Mouse (Mus musculus) spleen, postnatal 10 days (tissue): ENCODE results near the gene Nav2.

ENCODE experiments used
- DNase-seq, 2 experiments: peaks; one replicate each; pipeline ENCODE4 v3.0.0; 2021 to 2022; ENCODE audit warnings: low spot score in 2 of 2

The Nav2 gene

DNA sequence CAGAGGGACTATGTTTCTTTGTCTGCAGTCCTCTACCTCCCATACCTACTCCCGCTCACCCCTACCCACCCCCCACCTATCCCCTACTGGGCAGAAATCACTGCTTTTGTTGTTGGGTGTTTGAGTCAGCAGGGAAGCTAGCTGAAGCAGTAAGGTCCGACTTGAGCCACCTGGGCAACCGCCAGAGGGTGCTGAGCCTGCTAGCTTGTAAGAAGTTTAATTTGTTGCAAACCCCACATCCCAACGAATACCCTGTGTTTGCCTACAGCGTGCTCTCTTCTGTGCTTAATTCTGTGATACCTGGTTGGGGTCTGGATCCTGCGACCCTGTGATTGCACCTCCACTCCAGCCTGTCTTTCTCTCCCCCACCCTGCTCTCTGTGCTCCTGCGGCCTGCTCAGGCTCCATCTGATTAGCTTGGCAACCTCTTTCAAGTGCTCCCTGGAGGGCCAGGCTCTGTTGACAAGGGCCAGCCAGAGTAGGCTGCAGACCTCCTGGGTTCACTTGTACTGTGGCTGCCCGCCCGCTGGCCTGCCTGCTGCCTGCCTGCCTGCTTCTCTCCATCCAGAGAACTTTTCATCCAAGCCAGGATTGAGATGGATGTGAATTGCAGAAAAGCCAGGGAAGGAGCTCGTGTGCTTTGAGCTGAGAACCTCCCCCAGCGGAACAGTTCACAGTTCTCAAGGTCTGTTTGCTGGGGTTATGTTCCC lies 575.7 kb downstream of the Nav2 start:
- DNase-seq = no peak

DNA sequence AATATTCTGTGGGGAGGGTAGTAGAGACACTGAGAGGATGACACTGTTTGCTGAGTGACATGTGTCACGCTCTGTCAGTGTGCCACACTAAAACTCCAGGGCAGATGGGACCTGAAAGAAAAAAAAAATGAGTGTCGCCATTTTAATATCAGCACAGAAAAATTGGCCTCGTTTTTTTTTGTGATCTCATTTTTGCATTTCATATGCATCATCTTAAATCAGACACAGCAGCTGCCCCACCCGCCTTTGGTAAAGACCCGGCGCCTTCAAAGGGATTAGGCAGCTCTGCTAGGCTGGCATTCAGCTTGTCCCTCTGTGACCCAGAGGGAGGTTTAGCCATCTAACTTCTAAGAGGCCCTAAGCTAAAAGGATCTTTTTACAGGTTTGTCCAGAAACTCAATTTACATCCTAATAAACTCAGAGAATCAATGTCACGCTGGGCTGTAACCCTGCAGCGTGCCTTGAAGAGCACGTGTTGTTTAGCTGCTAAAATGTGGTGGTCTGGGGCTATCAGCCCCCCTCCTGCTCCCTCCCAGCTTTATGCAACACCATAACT lies 576.9 kb downstream of the Nav2 start:
- no peak for DNase-seq

DNA sequence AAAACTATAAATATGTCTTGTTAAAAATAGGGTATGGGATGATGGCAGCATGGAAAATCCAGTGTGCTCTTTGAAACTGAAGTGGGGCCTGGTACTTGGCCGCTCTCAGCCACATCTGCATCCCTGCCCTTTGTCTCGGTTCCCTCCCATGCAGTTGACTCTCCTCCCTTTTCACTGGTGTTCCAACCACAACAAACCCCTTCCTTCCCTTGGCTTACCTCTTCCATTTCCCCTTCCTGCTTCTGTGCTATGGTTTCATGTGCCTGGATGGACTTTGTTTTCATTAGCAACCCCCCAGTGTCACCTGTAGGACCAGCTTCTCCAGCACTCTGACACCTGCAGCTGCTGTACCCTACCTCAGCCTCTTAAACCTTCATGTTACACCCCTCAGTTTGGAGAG lies 578.8 kb downstream of the Nav2 start:
- no peak for DNase-seq

DNA sequence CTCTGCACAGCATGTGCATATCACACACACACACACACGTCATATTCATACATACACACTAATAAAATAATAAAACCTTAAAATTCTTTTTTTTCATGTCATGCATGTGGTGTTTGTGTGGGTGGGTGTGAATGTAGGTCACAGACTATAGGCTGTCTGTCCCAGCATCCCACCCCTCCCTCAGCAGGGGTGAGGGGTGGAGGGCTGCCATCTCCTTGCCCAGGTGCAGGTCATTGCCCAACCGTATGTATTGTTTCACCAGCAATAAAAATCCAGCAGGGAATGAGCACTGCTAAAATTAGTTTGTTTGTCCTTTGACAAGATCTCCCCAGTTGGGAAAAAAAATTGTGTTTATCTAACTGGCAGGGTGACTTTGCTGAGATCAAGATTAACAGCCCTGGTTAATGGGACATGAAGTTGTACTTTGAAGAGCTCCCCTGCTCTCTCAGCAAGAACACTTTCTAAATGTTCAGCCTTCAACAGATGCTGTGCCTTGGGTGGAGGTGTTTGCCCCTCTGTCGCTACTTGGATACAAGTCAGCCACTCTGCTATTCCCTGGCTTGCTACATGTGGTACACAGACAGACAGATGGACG lies 580.1 kb downstream of the Nav2 start:
- DNase-seq = no peak

DNA sequence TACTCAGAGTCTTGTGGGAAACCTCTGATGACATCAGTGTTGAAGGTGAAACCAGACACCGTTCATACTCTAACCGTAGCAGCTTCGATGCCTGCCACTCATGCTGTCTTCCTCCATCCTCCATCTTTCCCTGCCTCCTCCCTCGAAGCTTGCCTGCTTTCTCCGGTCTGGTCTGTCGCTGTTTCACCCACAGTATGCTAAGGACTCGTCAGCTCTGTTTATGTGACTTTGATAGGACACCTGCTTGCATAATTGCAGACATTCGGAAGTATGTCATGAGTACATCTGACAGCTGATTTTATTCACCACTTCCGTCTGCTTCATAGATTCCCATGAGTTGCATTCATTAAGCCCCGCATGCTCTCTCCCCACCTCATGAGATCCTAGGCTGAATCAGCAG lies 582.3 kb downstream of the Nav2 start:
- DNase-seq = no peak

DNA sequence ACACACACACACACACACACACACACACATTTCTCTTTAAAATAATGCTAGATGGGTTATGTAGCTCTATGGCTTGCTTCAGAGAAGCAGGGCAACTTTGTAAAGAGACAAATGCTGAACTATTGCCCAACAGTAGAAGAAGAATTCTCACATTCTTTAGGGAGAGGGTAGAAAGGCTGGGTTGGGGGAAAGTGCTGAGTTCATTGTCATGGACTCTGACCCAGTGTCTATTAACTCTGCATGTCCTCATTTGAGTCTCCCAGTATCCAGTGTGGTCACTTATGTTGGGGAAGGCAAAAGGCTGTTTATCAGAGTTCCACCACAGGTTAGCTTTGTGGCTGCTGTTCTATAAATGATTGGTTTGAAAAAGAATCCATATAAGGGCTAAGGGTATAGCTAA lies 584.1 kb downstream of the Nav2 start:
- DNase-seq = no peak

DNA sequence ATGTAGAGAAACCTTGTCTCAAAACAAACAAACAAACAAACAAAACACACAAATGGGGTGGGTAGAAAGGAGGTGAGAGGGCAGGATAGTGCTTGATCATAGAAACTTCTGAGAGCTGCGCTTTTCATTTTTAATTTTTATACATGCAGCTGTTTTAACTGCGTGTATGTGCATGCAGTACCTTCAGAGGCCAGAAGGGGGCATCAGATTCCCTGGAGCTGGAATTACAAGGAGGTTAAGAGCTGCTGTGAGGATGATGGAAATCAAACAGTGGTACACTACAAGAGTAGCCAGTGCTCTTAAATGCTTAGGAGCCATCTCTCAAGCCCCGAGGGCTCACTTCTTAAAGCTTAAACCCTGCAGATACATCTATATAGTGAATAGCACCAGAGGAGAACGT lies 584.7 kb downstream of the Nav2 start:
- DNase-seq = peak; percentile 24 to 62

DNA sequence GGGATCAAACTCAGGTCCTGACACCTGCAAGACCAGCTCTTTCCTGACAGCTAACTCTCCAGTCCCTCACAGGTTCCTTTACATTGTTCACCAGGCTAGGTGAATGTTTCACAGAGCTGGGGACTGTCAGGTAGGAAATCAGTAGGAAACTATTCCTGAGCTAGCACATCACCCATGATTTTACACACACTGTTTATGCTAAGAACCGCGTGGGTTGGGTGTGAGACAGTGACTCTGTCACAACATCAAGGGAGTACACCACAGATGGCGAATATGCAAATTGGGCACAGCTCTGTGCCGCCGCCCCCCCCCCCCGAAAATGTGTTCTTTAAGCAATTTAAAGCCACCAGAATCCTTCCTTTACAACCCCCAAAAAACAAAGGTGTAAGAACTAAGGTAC lies 586.1 kb downstream of the Nav2 start:
- no peak for DNase-seq

DNA sequence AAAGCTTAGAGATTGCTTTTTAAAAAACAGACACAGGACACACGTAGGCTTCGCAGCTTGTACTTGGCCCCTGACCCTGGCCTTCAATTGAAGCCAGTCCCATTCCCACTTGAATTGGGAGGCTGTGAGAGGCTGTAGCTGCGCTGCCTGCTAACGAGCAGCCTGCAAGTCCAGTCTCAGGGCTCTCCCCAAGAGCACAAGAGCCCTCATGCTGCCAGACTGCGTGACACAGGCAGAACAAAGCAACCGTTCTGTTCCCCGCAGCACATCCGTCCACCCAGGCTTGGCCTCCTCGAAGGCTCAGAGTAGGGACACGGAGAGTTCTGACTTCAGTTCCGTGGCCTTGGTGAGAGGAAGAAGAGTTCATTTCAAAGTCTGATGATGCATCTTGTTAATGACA lies 587.6 kb downstream of the Nav2 start:
- DNase-seq = no peak

DNA sequence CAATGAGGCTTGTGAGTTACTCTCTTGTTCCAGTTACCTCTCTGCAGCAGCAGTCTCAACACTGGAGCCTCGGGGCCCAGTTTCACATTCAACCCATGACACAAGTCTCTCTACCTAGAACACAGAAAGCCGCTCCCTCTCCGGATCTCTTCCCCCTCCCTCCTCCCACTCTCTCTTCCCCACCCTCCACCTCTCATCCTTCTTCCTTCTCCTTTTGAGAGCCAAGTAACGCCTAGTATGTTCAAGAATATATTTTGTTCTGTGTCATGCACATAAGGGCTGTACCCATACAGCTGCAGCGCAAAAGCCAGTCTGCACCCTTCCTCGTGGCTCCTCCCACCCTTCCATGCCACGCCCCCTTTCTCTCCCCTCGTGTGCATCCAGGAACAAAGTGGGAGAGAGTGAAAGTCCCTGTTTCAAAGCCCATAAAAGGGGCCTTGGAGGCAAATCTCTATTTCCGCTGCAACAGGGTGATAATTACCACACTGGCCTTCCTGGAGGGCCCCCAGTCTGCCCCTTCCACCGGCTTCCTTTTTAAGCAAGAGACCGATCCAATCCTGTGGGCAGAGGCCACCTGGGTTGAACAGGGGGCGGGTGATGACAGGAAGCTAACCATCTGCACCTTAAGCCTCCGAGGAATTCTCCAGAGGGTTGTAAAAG lies 588.4 kb downstream of the Nav2 start:
- DNase-seq = no peak

DNA sequence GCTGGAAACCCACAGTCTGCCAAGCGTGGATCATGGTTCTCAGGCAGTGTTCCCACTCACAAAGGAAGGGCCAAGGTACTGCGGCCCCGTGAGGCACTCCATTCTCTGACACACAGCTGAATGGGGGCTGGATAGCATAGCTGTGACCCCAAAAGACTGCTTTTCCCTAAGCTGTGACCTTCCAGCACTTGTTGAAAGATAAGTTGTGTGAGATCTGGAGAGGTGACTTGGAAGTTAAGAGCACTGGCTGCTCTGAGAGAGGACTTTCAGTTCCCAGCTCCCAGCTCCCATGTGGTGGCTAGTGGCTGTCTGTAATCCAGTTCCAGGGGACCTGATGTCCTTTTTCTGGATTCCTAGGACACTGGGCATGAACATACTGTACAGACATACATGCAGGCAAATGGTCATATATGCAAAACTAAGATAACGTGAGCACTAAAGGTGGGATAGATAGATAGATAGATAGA lies 588.9 kb downstream of the Nav2 start:
- no peak for DNase-seq

DNA sequence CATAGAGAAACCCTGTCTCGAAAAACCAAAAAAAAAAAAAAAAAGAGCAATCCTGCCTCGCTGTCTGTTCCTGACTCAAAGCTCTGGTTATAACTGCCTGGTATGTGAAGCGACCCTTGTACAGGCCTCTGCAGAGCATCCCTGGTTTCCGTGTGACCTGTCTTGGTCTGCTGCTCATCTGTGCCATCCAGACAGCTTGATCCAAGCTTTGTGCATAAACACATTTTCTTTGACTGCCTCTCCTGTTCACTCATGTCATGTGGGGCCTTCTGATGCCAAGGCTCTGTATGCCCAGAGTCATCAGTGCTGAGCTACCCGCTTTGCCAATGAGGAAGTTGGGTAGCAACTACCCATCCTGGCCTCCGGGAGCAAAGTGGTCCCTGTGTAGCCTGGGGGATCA lies 591.1 kb downstream of the Nav2 start:
- no peak for DNase-seq

DNA sequence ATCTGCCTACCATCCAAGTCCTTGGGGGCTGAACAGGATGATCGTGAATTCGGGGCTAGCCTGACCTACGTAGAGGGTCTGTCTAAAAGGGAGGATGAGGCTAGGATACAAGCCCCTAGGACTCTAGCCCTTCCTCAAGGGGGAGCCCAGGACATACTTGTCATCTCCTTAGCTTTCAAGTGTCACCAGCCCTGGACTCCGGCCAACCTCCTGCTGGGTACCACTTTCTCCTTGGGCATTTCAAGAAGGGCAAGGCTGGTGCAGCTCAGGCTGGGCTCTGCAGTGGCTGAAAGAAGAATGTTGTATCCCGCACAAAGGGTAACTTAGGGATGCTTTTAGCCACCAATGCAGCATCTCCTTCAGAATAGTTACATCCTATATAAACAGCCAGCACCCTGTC lies 592.4 kb downstream of the Nav2 start:
- DNase-seq = no peak

DNA sequence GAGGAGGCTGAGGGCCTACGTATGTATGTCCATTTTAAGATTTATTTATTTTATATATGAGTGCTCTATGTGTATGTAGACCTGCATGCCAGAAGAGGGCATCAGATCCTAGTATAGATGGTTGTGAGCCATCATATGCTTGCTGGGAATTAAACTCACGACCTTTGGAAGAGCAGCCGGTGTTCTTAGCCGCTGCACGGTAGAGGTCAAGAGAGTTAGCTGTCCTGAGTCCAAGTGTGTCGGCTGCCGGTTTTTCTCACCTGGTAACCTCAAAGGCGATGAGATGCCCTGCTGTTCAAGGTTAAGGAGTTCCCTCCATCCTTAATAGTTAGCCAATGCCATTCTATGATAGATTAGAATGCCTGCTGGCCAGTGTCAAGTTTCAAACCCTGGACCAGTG lies 594.9 kb downstream of the Nav2 start:
- no peak for DNase-seq

DNA sequence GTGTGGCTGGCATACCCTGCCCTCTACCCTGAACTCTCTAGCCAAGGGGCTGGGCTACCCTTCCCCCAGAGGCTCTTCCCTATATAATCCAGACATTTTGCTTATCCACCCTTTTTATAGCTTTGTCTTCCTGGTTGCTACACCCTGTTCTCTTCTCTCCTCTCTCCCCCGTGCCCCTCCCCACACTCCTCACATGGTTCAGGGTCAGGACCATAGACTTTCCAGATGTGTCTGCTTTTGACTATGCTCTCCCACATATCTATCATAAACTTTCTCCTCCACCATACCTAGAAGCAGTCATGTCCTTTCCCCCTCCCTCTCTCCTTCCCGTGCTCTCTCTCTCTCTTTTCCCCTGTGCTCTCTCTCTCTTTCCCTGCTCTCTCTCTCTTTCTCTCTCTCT lies 595.4 kb downstream of the Nav2 start:
- no peak for DNase-seq

DNA sequence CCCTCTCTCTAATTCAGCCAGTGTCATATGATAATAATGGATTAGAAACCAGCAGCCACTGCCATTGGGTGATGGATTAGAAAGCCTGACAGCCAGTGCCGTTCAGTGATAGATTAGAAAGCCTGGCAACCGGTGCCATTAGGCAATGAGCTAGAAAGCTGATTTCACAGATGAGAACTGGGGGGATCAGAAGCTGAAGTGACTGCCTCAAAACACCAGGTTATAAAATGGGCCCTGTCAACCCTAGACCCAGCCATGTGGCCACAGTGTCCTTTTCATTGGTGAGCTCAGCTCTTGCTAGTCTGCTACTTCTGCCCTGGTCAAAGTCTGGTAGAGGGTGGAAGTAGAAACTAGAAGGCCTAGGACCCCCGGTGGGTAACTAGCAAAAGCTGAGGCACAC lies 595.8 kb downstream of the Nav2 start:
- no peak for DNase-seq

DNA sequence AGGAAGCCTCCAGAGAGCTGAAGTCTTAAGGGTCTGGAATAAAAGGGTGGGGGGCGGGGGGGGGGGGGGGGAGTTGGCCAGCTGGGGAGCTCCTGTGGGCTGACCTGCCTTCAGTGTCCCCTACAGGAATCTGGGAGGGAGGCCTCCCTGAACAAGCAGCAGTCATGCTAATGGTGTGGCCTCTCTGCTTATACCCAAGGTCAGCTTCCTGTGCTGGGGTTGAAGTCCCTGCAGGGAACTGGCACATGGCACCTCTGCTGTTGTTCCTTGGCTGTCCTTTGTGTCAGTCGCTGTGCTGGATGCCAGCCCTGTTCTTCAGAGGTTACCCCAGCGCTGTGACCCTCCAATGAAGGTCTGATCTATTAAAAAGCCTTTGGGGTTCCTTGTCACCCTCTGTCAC lies 596.5 kb downstream of the Nav2 start:
- no peak for DNase-seq

DNA sequence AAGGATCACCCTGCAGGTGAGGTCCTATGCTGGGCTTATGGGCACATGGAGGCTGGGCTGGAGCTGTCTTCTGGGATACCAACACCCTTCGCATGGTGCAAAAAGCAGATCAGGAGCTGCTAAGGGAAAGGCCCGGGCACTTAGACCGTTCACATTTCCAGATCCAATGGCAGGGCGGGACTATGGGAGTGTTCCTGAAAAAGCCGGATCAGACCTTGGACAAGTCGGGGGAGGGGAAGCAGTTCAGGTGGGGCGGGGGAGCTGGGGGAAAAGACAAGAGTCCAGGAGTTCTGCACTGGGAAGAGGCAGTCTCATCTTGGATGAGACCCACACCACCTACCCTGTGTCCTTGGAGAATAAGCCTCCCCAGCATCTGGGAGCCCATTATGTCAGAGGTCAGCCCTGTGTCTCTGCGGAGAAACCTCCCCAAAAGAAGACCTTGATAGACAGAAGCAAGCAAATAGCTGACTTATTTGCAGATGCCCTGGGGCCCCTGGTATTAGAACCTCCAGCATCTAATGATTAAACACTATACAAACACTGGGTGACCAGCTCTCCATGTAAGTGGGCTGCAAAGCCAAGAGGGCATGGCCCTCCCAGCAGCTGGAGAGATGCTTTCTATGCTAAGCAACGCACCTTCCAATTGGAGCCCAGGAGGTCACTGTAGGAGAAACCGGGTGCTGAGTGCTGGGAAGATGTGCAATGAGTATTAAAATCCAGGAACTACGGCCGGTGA lies 597.7 kb downstream of the Nav2 start:
- no peak for DNase-seq

DNA sequence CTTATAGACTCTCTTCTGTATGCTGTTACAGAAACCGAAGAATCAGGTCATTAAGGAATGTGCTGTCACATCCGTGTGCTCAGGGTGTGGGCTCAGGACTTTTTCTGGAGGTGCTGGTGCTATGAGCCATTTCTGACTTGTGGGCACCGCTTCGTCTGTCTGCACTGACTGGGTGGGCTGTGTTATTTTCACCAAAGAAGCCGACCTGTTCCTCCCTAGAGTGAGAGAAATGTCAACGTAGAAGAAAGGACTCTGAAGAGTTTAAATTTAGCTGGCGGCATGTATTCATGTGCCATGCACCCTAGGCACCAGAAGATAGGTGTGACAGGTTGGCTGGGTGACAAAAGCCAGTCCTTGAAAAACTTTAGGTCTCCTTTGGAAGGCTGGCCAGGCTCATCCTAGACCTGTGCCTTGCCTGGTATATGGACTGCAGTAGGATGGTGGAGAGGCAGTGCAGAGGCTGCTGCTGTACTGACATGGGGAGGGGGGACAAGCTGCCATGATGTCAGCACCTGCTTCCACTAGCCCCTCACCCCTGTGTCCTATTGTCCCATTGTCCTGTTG lies 599.5 kb downstream of the Nav2 start:
- no peak for DNase-seq

DNA sequence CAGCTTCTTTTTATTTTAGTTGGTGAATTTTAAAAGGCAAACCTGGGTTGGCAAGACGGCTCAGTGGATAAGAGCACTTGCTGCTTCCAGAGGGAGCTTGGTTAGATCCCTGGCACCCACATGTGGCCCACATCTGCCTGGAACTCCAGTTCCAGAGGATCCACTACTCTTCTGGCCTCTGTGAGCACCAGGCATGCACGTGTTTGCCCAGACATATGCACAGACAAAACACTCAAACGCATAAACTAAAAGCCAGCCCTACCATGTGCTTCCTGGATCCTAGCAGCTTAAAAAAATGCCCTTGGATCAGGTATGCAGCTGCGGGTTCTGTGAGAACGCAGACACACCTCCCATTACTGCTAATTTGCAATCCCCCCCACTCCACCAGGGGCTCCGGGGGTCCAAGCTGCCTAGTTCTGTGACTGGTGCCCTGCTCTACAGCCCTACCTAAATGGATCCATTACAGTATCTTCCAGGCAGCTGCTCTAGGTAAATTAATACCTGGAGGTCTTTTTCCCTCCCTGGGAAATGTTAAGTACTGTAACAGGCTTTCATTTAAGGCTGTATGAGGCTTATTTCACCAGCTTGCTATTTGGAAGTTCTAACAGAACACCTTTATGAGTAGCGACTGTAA lies 603.4 kb downstream of the Nav2 start:
- no peak for DNase-seq

DNA sequence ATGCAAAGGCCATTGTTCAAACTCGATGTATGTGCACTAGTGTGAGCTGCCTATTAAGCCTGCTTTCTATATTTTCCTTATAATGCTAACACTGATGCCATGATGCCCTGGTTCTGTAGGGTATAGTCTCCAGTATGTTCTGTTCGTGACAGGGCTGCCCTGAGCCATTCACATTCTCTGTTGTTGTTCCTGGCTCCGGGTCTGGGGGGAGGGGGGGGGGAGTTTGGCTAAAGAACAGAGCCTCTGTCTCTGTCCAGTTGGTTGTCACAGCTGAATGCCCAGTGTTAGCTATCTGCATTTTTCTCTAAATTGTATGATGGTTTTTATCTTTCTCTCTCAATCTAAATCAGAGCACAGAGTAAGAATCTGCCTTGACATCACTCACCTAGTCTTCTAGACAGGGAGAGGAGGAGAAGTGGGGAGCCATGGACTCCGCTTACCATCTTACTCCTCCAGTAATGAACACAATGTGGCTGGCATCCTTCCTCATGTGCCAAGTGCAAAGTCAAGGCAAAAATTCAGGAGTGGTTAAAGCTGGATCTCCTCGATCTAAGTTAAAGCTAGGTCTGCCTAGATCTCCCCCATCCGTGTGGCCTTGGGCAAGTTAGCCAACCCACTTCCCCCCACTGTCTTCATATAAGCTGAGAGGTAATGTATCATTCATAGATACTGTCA lies 605.4 kb downstream of the Nav2 start:
- DNase-seq = no peak
